Mouse (Mus musculus): Measurements from ENCODE around the gene Uvrag.

The Uvrag gene

DNA sequence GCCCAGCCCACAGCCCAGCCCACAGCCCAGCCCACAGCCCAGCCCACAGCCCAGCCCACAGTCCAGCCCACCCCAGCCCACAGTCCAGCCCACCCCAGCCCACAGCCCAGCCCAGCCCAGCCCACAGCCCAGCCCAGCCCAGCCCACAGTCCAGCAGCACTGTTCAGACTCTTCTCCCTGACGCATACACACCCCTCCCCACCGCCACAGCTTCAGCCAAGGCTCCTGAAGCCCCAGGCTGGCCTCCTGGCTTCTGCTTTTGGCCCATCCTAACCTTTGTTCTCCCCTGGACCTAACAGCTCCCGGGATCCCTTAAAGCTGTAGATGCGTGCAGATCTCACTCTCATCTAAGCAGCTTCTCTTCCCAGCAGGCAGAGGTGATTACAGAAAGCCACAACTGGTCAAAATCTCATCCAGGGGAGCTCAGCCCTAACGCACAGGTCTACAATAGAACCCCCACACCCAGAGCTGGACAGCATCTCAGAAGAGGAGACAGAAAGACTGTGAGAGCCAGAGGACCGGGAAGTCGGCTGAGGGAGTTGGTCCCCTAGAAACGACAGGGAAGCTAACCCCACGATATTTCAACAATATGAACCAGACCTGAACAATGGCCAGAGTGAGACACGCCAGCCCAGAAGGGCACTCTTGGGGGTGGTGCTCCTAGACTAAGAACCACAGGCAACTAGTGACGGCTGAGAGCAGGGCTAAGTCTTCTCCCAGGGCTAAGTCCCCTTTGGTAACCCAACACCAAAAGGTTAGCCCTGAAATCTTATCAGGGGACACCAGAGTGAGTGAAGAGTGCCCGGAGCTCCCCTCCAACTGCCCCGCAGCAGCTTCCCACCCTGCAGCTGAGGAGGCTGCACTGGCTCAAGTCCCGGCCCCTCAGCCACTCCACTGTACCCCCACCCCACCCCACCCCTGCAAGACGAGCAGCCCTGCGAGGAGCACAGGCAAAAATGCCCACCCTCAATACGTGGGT lies 14.7 kb upstream of the Uvrag start:
- no peak for TF ChIP-seq GATA4 (IDR thresholded peaks at IDR 0.05; ENCODE audit: insufficient replicate concordance, low read length)

DNA sequence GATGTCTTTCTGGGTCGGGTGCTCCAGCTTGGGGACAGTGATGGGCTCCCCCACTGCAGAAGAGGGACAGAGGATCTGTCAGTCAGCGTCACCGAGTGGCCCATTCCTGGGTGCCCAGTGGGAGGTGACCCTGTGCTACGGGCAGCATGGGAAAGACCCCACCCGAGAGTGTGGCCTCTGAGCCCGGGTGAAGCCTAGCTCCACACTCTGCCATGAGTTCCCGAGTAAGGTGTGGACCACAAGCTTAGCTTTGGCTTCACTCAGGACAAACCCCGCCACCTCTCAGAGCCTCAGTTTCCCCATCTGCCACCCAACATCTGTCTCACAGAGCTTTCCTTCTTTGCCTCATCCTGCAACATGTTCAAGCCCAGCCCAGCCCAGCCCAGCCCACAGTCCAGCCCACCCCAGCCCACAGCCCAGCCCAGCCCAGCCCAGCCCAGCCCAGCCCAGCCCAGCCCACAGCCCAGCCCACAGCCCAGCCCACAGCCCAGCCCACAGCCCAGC lies 13.8 kb upstream of the Uvrag start:
- TF ChIP-seq GATA4 (IDR thresholded peaks at IDR 0.05; ENCODE audit: insufficient replicate concordance, low read length), result no peak

- no peak for TF ChIP-seq GATA4 (IDR thresholded peaks at IDR 0.05; ENCODE audit: insufficient replicate concordance, low read length)
Observed at GRCm38 (mm10) chr7:99153686-99154202, 12.8 kb upstream of the Uvrag start.

DNA sequence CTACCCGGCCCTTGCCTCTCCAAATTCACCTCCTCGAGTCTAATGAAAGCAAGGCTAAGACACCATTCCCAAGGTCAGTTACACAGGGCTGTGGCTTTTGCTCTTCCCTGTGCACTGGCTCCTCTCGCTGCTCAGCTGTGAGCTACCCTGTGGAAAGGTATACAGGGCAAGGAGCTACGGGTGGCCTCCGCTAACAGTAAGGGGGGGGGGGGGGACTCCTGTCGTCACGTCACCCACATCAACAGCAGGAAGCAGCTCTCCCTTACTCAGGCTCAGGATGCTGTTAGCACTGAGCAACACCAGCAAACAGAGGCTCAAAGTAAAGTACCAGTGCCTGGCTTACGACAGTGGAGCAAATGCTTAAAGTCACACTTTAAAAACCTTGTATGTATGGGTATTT lies 11.8 kb upstream of the Uvrag start:
- no peak for TF ChIP-seq GATA4 (IDR thresholded peaks at IDR 0.05; ENCODE audit: insufficient replicate concordance, low read length)

DNA sequence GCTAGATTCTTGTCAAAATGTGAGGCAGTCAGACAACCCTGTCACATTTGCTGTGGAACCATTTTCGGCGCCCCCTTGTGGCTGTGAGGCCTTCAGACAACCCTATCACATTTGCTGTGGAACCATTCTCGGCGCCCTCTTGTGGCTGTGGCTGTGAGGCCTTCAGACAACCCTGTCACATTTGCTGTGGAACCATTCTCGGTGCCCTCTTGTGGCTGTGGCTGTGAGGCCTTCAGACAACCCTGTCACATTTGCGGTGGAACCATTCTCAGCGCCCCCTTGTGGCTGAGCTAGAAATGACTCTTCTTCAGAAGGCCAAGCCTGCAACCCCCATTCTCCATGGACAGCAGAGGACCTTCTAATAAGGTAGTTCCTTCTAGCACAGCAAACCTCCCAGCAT lies 10.4 kb upstream of the Uvrag start:
- no peak; the same call in 1 of the 2 replicates for TF ChIP-seq GATA4 (IDR thresholded peaks at IDR 0.05; ENCODE audit: insufficient replicate concordance, low read length)

DNA sequence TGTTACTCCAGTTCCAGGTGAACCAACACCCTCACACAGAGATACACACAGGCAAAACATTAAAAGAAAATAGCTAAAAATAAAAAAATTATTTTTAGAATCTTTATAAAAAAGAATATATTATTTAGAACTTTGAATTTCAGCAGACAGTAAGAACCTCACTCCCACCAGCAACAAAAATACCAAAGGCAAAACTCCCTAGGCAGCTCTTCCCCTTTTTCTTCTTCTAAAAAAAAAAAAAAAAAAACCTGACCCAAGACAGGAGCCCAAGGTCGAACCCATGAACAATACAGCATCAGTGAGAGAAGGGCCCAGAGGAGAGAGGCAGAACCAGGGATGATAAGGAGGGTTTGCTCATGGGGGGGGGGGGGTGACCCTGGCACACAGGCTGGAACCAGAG lies 8.1 kb upstream of the Uvrag start:
- TF ChIP-seq GATA4 (IDR thresholded peaks at IDR 0.05; ENCODE audit: insufficient replicate concordance, low read length), result no peak

GRCm38 (mm10) chr7:99147494-99147893 lies 6.6 kb upstream of the Uvrag start:
- no peak for TF ChIP-seq GATA4 (IDR thresholded peaks at IDR 0.05; ENCODE audit: insufficient replicate concordance, low read length)

- TF ChIP-seq GATA4 (IDR thresholded peaks at IDR 0.05; ENCODE audit: insufficient replicate concordance, low read length), result no peak
Observed at GRCm38 (mm10) chr7:99146906-99147305, 6.0 kb upstream of the Uvrag start.

- no peak; the same call in 1 of the 2 replicates for TF ChIP-seq GATA4 (IDR thresholded peaks at IDR 0.05; ENCODE audit: insufficient replicate concordance, low read length)
Observed at GRCm38 (mm10) chr7:99146011-99146410, 5.1 kb upstream of the Uvrag start.

GRCm38 (mm10) chr7:99144616-99145015 lies 3.7 kb upstream of the Uvrag start:
- TF ChIP-seq GATA4 (IDR thresholded peaks at IDR 0.05; ENCODE audit: insufficient replicate concordance, low read length), result no peak

DNA sequence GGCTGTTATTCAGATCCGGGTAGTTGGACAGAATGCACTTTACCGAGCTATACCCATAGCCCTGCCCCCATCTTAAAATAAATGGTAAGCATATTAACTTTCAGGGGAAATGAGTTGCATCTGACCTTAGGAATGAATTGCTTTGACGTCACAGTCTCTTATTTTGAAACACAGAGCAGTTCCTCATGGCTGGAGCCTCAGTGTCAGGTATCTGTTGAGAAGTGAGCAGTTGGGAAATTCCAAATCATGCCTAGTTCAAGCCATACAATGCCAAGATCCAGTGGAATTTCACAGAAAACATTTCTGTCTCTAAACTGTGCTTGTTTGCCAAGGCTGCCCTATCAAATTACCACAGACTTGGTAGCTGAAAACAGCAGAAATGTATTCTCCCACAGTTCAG lies 2.3 kb upstream of the Uvrag start:
- no peak for TF ChIP-seq GATA4 (IDR thresholded peaks at IDR 0.05; ENCODE audit: insufficient replicate concordance, low read length)

DNA sequence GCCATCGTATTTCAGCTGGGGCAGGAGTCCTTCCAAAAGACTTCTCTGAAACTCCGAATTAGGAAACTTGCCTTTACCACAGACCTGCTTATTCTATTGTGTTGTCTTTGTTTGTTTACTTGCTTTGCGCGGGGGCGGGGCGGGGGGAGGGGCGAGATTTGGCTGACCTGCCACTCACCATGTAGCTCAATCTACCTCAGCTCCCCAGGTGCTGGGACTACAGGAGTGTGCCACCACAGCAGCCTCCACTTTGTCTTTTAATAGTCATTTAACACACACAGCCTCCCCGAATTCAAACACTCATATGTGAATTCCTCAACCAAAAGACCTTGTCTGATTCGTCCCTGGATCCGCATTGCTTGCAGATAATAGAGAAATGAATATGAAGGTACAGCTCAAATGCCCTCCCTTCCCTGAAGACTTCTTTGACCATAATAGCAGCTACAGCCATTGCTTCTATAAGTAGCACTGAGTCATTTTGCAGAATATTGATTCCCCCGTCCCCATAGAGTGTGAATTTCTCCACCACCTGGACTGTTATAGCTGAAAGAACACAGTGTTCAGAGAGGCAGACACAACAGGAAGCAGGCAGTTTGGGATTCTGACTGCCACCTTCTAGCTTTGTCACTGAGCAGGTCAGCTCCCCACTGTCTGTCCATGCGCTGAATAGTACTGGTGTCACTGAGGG lies 1.1 kb upstream of the Uvrag start:
- TF ChIP-seq GATA4 (IDR thresholded peaks at IDR 0.05; ENCODE audit: insufficient replicate concordance, low read length), result no peak

DNA sequence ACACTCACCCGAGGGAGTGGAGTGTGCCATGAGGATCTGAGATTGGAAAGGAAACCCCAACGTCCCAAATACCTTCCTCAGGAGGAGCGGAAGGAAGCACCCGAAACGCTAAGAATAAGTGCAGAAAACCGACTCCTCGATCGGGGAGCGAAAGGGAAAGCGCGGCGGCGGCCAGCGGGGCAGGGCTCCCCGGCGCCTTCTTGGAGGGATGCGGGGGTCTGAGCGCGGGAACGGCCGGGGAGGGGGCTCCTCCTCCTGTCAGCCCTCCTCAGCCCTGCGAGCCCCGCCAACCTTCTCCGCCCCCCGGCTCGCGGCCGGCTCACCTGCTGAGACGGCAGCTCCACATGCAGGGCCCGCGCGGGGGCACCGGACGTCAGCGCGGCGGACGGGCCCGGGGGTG lies 430 bp downstream of the Uvrag start:
- TF ChIP-seq GATA4 (IDR thresholded peaks at IDR 0.05; ENCODE audit: insufficient replicate concordance, low read length), result no peak

DNA sequence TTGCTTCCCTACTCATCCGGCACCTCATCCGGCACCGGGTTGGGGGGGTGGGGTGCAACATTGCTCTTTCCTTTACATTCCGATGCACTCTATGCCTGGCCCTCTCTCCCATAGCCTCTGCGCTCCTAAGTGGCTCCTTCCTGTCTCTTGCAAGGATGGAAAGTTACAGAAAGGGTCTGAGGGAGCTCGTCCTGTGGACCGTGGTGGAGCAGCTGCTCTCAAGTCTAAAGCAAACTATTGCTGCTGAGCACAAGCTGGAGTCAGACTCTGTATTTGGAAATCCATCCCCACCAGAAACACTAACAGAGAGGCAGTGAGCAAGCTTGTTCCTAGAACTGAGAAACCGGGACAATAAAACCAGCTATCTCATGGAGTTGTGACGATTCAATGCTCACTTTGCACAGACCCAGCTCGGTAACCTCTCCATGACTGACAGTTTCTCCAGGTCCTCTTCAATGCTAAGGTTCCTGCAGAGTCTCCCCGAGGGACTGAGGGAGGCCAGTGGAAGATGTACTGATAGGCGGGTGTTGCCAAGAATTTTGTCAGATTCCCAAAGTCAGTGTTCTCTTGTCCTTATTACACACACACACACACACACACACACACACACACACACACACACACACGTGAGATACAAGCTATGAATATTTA lies 975 bp downstream of the Uvrag start:
- TF ChIP-seq GATA4 (IDR thresholded peaks at IDR 0.05; ENCODE audit: insufficient replicate concordance, low read length), result no peak

DNA sequence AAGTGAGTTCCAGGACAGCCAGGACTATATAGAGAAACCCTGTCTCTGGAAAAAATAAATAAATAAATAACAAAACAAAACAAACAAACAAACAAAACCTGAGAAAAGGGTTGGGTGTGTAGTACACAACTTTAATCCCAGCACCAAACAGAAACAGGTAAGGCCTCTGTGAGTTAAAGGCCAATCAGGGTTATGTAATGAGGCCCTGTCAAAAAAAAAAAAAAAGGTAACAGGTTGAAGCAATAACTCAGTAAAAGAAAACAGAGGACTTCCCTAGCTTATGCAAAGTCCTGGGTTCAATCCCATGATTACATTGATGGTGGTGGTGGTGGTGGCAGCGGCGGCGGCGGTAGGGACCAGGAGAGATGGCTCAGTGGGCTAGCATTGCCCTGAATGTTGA lies 3.4 kb downstream of the Uvrag start:
- no peak for TF ChIP-seq GATA4 (IDR thresholded peaks at IDR 0.05; ENCODE audit: insufficient replicate concordance, low read length)

Data from liver, adult (tissue).